Mouse (Mus musculus): Measurements from ENCODE around the gene Polk. TPM values are rescaled to one million over a fixed set of nuclear protein-coding genes. Genes with fewer than 3 reads are reported as not detected.
A peak's percentile ranks its signal among the peaks of the same experiment; 100 is the strongest.

Gene Polk
- total RNA-seq (2018; cell fraction: chromatin; rRNA removed): 10 to 100 TPM in 19 of 26 experiments, 1 to 10 TPM in 7; 3.7 to 76.2 (median 44.4) TPM
- total RNA-seq (2018; cell fraction: cytosol; rRNA removed): 10 to 100 TPM in 11 of 26 experiments, 1 to 10 TPM in 15; 1.8 to 13.1 (median 9.8) TPM
- total RNA-seq (2018; cell fraction: nucleus; rRNA removed): 10 to 100 TPM in 17 of 26 experiments, 1 to 10 TPM in 9; 4.6 to 47.1 (median 18.3) TPM
- polyA plus RNA-seq (2018): 7.4 to 8.2 TPM (median 7.9 TPM) in 3 replicates

DNA sequence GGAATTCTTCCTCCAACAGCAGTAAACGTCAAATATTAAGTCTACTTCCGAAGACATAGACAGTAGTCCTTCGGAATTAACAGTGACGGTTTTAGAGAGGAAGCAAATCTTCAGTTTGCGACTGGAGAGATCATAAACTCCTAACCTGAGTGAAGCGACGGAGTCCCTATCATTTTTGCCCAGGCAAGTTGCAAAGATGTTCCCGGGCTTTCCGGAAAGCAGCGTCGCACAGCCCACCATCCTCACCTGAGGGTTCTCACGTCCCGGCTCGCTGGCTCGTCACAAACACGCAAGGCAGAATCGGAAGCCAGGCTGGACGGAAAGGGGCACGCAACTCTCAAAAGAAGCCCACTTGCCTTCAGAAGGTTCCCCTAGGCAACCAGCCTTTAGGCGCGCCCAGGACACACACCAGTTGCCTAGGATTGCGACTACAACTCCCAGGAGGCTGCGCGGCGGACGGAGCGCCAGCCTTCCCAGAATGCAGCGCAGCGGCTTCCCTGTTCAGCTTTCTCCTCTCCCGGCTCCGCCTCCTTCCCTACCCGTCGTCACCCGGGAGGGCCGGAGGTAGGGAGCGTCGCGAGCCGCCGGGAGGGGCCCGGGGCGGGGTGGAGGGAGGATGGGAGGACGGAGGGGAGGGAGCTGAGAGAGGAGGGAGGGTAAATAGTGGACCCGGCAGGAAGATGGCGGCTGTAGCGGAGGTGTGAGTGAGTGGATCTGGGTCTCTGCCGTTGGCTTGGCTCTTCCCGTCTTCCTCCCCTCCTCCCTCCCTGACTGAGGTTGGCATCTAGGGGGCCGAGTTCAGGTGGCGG is at the start of gene Polk, which contains the start of gene Col4a3bp:
Gene Polk, minus strand, starts transcription at position 499 of the 809 bp plus-strand sequence.
Gene Col4a3bp, plus strand, starts transcription at position 538 of the 809 bp plus-strand sequence.
- Histone ChIP-seq H3K36me3 (ENCODE audit: inconsistent target) (no peaks in the 10 kb centered on the region), H3K27ac (peak within 1 kb of the TSS; percentile 86), H3K4me3 (ENCODE audit: inconsistent target) (peak within 1 kb of the TSS; percentile 84), H3K79me2 (ENCODE audit: inconsistent target) (peaks cover 95% of the 10 kb centered on the region)
- WGBS (ENCODE audit: missing documents): under 1% methylated on average over 34 of the region's 50 CpGs

- Histone ChIP-seq H3K4me3 (ENCODE audit: inconsistent target) (no peak overlapping the region), H3K36me3 (ENCODE audit: inconsistent target) (no peaks in the 10 kb centered on the region), H3K79me2 (ENCODE audit: inconsistent target) (peaks cover 96% of the 10 kb centered on the region), H3K27ac (no peak overlapping the region)
- WGBS (ENCODE audit: missing documents): 100% methylated on average over 1 of the region's 1 CpGs
These were observed 46.3 kb upstream of the Polk start for GRCm38 (mm10) chr13:96588642-96589041.

GRCm38 (mm10) chr13:96586540-96586939 is 44.2 kb upstream of the Polk start:
- WGBS (ENCODE audit: missing documents): 88% methylated on average over 5 of the region's 5 CpGs
- peak overlapping the region; percentile 29; the same call in 1 of the 2 replicates for H3K27ac ChIP-seq
- H3K36me3 ChIP-seq (ENCODE audit: inconsistent target): no peaks in the 10 kb centered on the region
- H3K79me2 ChIP-seq (ENCODE audit: inconsistent target): peaks cover 96% of the 10 kb centered on the region
- no peak overlapping the region for H3K4me3 ChIP-seq (ENCODE audit: inconsistent target)

- H3K4me3 ChIP-seq (ENCODE audit: inconsistent target): no peak overlapping the region
- H3K27ac ChIP-seq: no peak overlapping the region
- 93% methylated on average over 2 of the region's 2 CpGs for WGBS (ENCODE audit: missing documents)
- H3K79me2 ChIP-seq (ENCODE audit: inconsistent target): peaks cover 96% of the 10 kb centered on the region
- no peaks in the 10 kb centered on the region for H3K36me3 ChIP-seq (ENCODE audit: inconsistent target)
These were observed 41.8 kb upstream of the Polk start for GRCm38 (mm10) chr13:96584201-96584600.

- H3K36me3 ChIP-seq (ENCODE audit: inconsistent target): no peaks in the 10 kb centered on the region
- no peak overlapping the region for H3K27ac ChIP-seq
- WGBS (ENCODE audit: missing documents): 84% methylated on average over 1 of the region's 1 CpGs
- no peak overlapping the region for H3K4me3 ChIP-seq (ENCODE audit: inconsistent target)
- peaks cover 100% of the 10 kb centered on the region for H3K79me2 ChIP-seq (ENCODE audit: inconsistent target)
These were observed 37.6 kb upstream of the Polk start for GRCm38 (mm10) chr13:96579979-96580378.

DNA sequence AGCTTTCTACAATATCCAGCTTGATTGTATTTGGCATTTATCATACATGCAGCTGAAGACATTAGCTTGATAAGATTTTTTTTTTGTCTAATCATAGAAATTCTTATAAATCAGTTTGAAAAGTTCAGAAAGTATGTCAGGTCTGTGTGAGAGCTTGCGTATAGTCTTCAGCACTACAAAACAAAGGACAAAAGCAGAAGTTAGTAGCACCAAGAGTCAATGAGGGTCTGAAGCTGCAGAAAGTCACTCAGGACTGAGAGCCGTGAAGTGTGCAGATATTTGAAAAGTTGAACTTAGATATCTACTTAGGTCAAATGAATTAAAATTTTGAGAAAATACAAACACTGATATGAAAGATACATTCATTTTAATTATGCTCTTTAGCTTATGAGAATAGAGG is 36.7 kb upstream of the Polk start:
- Histone ChIP-seq H3K27ac (no peak overlapping the region), H3K79me2 (ENCODE audit: inconsistent target) (peaks cover 100% of the 10 kb centered on the region), H3K4me3 (ENCODE audit: inconsistent target) (no peak overlapping the region), H3K36me3 (ENCODE audit: inconsistent target) (no peaks in the 10 kb centered on the region)
- 51% methylated on average over 2 of the region's 2 CpGs for WGBS (ENCODE audit: missing documents)

- Histone ChIP-seq H3K4me3 (ENCODE audit: inconsistent target) (no peak overlapping the region), H3K79me2 (ENCODE audit: inconsistent target) (peaks cover 95% of the 10 kb centered on the region), H3K27ac (no peak overlapping the region), H3K36me3 (ENCODE audit: inconsistent target) (no peaks in the 10 kb centered on the region; the same call in 1 of the 2 replicates)
- WGBS (ENCODE audit: missing documents): 100% methylated on average over 2 of the region's 2 CpGs
These were observed 31.8 kb upstream of the Polk start for GRCm38 (mm10) chr13:96574170-96574569.

DNA sequence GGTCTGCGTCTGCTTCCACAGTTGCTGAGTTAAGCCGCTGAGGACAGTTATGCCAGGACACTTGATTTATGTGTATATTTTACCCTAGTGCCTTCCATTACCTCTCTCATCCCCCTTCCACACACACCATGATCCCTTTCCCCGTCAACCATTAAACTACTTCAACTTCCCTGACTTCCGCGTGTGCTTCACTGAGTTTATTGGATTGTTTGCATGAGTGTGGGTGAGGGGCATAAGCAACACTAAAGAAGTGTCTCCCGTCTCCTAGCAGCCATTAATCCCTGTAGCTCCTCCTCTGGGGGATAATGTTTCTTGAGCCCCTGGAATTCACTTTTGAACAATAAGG is 28.6 kb upstream of the Polk start:
- WGBS (ENCODE audit: missing documents): 98% methylated on average over 6 of the region's 6 CpGs
- no peak overlapping the region for H3K4me3 ChIP-seq (ENCODE audit: inconsistent target)
- no peak overlapping the region for H3K27ac ChIP-seq
- H3K79me2 ChIP-seq (ENCODE audit: inconsistent target): peaks cover 95% of the 10 kb centered on the region
- H3K36me3 ChIP-seq (ENCODE audit: inconsistent target): peaks cover 4% of the 10 kb centered on the region; the same call in 1 of the 2 replicates

DNA sequence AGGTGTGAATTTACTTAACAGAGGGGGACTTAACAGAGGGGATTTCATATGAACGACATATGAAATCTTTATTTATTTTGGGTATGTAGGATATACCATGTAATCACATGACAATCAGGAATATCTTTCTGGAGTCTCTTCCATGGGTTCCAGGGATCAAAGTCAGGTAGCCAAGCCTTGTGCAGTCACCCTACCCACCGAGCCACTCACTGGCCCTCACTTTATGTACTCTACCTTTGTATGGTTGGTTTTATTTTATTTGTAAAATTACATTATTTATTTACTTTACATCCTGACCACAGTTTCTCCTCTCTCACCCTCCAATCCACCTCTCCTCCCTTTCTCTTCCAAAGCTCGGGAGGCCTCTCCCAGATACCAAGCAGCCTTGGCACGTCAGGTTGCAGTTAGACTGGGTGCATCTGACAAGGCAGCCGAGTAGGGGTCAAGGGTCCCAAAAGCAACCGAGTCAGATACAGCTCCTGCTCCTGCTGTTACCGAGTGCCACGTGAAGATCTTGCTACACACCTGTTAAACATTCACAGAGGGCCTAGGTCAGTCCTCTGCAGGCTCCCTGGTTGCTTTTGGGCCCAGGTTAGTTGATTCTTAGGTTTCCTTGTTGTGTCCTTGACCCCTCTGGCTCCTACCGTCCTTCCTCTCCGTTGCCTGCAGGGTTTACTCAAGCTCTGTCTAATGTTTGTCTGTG is 28.1 kb upstream of the Polk start:
- Histone ChIP-seq H3K4me3 (ENCODE audit: inconsistent target) (no peak overlapping the region), H3K27ac (no peak overlapping the region), H3K79me2 (ENCODE audit: inconsistent target) (peaks cover 95% of the 10 kb centered on the region), H3K36me3 (ENCODE audit: inconsistent target) (peaks cover 4% of the 10 kb centered on the region; the same call in 1 of the 2 replicates)
- whole genome bisulfite sequencing (ENCODE audit: missing documents): 91% methylated on average over 10 of the region's 10 CpGs

DNA sequence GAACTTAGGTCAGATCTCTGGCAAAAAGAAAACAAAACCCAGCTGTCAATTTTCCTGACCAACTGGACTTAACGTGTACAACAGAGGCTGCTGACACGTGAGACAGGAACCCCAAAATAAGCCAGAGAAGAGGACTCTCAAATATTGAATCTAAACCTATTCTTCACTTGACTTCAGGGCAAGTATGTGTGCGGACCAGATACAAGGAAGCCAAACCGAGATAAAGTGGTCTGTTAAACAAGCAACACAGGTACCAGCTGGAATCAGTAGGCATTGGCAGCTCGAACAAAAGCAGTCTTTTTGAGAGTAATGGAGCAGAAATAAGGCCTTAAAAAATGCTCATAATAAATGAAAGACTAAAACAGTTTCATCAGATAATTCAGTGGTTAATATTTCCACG is 25.6 kb upstream of the Polk start:
- 96% methylated on average over 6 of the region's 6 CpGs for WGBS (ENCODE audit: missing documents)
- no peak overlapping the region for H3K27ac ChIP-seq
- H3K4me3 ChIP-seq (ENCODE audit: inconsistent target): no peak overlapping the region
- peaks cover 95% of the 10 kb centered on the region for H3K79me2 ChIP-seq (ENCODE audit: inconsistent target)
- H3K36me3 ChIP-seq (ENCODE audit: inconsistent target): peaks cover 4% of the 10 kb centered on the region; the same call in 1 of the 2 replicates

- Histone ChIP-seq H3K27ac (no peak overlapping the region), H3K36me3 (ENCODE audit: inconsistent target) (peaks cover 5% of the 10 kb centered on the region; the same call in 1 of the 2 replicates), H3K79me2 (ENCODE audit: inconsistent target) (peaks cover 100% of the 10 kb centered on the region), H3K4me3 (ENCODE audit: inconsistent target) (no peak overlapping the region)
- WGBS (ENCODE audit: missing documents): 98% methylated on average over 3 of the region's 3 CpGs
These were observed 12.7 kb upstream of the Polk start for GRCm38 (mm10) chr13:96555099-96555498.

DNA sequence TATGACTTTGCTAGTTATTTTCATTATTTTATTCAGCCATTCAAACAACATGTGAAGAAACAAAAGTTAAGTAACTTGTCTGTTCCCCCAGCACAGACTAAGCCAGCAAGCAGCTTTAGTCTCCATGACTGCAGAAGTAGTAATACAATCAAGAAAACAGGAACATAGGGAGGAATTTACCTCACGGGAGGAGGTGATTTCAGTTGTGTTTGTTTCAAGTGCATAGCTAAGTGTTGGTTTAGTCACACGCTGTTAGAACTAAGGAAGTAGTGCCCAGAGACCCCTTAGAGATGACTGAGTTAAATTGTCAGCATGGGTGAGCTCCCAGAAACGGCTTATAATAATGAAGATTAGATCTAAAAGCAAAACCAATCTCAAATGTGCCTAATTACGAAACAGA is 5.6 kb upstream of the Polk start:
- Histone ChIP-seq H3K36me3 (ENCODE audit: inconsistent target) (no peaks in the 10 kb centered on the region), H3K79me2 (ENCODE audit: inconsistent target) (peaks cover 100% of the 10 kb centered on the region), H3K4me3 (ENCODE audit: inconsistent target) (no peak overlapping the region; the same call in 1 of the 2 replicates), H3K27ac (no peak overlapping the region)
- 20% methylated on average over 4 of the region's 4 CpGs for WGBS (ENCODE audit: missing documents)

- H3K79me2 ChIP-seq (ENCODE audit: inconsistent target): peaks cover 95% of the 10 kb centered on the region
- no peaks in the 10 kb centered on the region for H3K36me3 ChIP-seq (ENCODE audit: inconsistent target)
- no peak overlapping the region for H3K4me3 ChIP-seq (ENCODE audit: inconsistent target)
- no peak overlapping the region for H3K27ac ChIP-seq
- WGBS (ENCODE audit: missing documents): 38% methylated on average over 1 of the region's 1 CpGs
These were observed 4.9 kb upstream of the Polk start for GRCm38 (mm10) chr13:96547250-96547649.

GRCm38 (mm10) chr13:96544506-96544905 is 2.1 kb upstream of the Polk start:
- H3K36me3 ChIP-seq (ENCODE audit: inconsistent target): no peaks in the 10 kb centered on the region
- H3K4me3 ChIP-seq (ENCODE audit: inconsistent target): peak overlapping the region; percentile 84
- H3K79me2 ChIP-seq (ENCODE audit: inconsistent target): peaks cover 95% of the 10 kb centered on the region
- WGBS (ENCODE audit: missing documents): 71% methylated on average over 2 of the region's 2 CpGs
- H3K27ac ChIP-seq: peak overlapping the region; percentile 86

All from macrophage (primary cell).